Mouse (Mus musculus): ENCODE data around the gene Nkiras2.

DNA sequence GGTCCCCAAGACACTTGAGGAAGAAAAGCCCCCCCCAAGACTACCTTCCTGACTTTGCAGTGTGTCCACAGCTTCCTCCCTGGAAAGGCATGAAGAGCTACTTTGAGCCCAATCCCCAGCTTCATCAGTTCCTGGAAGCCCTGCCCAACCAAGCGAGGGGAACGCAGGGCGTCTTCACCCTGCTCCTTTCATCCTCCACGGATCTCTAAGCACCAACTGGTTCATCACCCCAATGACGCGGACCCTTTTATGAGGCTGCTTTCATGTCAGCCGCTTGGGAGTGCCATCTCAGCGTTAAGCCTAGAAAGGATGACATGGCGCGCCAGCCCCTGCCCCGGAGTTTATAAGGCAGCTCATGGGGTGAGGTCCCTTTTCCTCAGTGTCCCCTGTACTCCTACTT is 938 bp downstream of the Nkiras2 start, which contains the start of gene Dnajc7:
- TF ChIP-seq CTCF (IDR thresholded peaks at IDR 0.05; ENCODE audit: borderline replicate concordance, insufficient read depth, low read depth, low read length) (no peak), POLR2A (IDR thresholded peaks at IDR 0.05; ENCODE audit: borderline replicate concordance, insufficient read depth, low read length) (no peak)

All from cerebellum, adult 2 months (tissue).